Mouse (Mus musculus) 3134 (cell line): ENCODE measurements around the gene Sdf4.

Experiments used
- DNase-seq: peaks from one replicate; pipeline ENCODE4 v3.0.0-alpha.2; 2011; ENCODE audit warnings: low spot score; ENCODE audit not compliant: insufficient read length; ENCODE audit errors: extremely low read depth

Sdf4 gene

GRCm38 (mm10) chr4:155992241-155992905 lies at the start of gene Sdf4, which contains the start of gene B3galt6:
Gene Sdf4, plus strand, starts transcription at chr4:155992872.
Gene B3galt6, minus strand, starts transcription at chr4:155992649.
- peak; percentile 87 for DNase-seq

- DNase-seq, result no peak
These were observed 49.6 kb upstream of the Sdf4 start for GRCm38 (mm10) chr4:155943049-155943452.

- DNase-seq, result peak; percentile 94
These were observed 49.0 kb upstream of the Sdf4 start, which contains the start of gene Ube2j2 for GRCm38 (mm10) chr4:155943534-155944249. Gene Ube2j2, plus strand, starts transcription at chr4:155943831.

- no peak for DNase-seq
These were observed 48.4 kb upstream of the Sdf4 start for GRCm38 (mm10) chr4:155944271-155944670.

GRCm38 (mm10) chr4:155947094-155947493 lies 45.6 kb upstream of the Sdf4 start:
- no peak for DNase-seq

- no peak for DNase-seq
These were observed 37.2 kb upstream of the Sdf4 start for GRCm38 (mm10) chr4:155955491-155955890.

- peak; percentile 17 for DNase-seq
These were observed 33.4 kb upstream of the Sdf4 start for GRCm38 (mm10) chr4:155959275-155959674.

GRCm38 (mm10) chr4:155962167-155962971 lies 30.3 kb upstream of the Sdf4 start, which contains the start of gene C1qtnf12:
Gene C1qtnf12, plus strand, starts transcription at chr4:155962318.
- no peak for DNase-seq

- no peak for DNase-seq
These were observed 29.6 kb upstream of the Sdf4 start for GRCm38 (mm10) chr4:155963106-155963505.

GRCm38 (mm10) chr4:155964396-155964795 lies 28.3 kb upstream of the Sdf4 start:
- no peak for DNase-seq

- DNase-seq, result no peak
These were observed 23.5 kb upstream of the Sdf4 start for GRCm38 (mm10) chr4:155969043-155969653.

GRCm38 (mm10) chr4:155970286-155970685 lies 22.4 kb upstream of the Sdf4 start:
- DNase-seq, result no peak

GRCm38 (mm10) chr4:155972651-155973050 lies 20.0 kb upstream of the Sdf4 start:
- no peak for DNase-seq

GRCm38 (mm10) chr4:155973239-155973638 lies 19.4 kb upstream of the Sdf4 start:
- DNase-seq, result no peak

- no peak for DNase-seq
These were observed 11.1 kb upstream of the Sdf4 start for GRCm38 (mm10) chr4:155981436-155982082.

- DNase-seq, result no peak
These were observed 8.9 kb upstream of the Sdf4 start for GRCm38 (mm10) chr4:155983788-155984187.

GRCm38 (mm10) chr4:155991211-155991907 lies 1.3 kb upstream of the Sdf4 start:
- no peak for DNase-seq

- DNase-seq, result no peak
These were observed 803 bp upstream of the Sdf4 start for GRCm38 (mm10) chr4:155991908-155992230.

GRCm38 (mm10) chr4:155992906-155993547 lies 355 bp downstream of the Sdf4 start:
- peak; percentile 89 for DNase-seq
